Mouse (Mus musculus): ENCODE measurements at regions not wholly inside any gene's neighbourhood (a gene's known extent, or its start where the extent isn't known, plus 50 kb on each side); places are given as distances from the start of the nearest gene placed in this dataset.

GRCm38 (mm10) chr1:72108678-72109077, 103.4 kb downstream of the Mreg start:
- intact Hi-C loops (cut with DNase I) = no loop called here
- DNase-seq (ENCODE audit: low spot score in 2 of 2) = no peak

DNA sequence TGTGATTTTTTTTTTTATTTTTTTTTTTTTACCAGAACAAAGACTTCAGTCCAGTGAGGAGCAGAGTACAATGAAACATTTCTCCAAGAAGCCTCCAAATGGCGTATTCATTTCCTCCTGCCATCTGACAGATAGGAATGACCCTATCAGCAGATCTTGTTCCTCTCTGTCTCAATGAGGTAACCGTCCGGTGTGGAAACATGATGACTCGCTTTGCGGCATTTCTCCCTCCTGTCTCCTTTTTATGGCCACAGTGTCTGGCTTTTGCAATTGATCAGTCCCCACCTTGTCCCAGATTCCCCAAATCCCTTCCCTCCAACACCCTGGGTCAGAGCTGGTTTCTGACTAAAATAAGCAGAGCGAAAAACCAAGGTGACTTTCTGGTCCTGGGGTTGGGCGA, 105.0 kb downstream of the Mreg start:
- intact Hi-C loops (cut with DNase I) = no loop called here
- DNase-seq (ENCODE audit: low spot score in 2 of 2) = no peak

DNA sequence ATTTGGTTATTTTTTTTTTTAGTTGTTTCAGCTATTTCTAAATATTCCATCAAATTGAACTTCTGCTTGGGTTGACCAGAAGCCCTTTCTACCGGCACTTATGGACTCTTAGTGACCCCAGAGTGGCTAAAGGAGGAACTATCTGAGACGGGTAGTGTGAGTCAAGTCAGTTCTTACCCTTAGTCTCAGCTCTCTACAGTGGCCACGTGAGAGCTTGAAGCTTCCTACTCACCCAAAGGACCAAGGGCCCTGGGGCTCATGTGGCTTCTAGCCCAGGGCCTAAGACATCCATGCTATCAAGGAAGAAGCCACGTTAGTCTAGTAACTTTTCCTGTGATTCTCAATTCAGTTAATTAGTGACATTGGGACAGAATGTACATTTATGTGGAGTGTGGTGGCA, 105.5 kb downstream of the Mreg start:
- intact Hi-C loops (cut with DNase I) = no loop called here
- DNase-seq (ENCODE audit: low spot score in 2 of 2) = no peak

DNA sequence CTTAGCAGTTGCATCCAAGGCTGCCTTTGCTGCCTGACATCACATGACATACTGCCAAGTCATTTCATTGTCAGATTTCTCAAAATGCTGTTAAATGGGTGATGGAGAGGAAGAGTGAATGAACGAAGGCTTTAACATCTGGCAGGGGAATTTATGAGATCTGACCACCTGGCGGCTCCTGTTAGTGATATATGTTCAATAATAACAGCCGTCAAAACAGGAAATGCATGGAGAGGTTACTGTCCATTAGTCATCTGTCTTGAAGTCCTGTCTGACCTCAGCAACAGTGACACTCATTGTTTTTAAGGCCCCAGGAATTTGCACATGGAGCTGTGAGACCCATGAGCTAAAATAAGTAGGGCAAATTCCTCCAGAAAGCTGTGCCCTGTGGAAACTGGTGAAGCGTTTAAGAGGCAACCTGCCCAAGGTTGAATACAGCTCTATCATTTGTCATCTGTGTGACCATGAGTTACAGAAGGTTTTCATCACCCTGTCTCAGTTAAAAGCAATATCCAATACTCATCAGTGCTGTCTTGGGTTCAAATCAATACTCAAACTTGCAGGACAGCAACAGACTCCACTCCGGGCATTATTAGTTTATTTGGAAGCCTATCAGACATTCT, 106.6 kb downstream of the Mreg start:
- intact Hi-C loops (cut with DNase I) = no loop called here
- no peak for DNase-seq (ENCODE audit: low spot score in 2 of 2)

GRCm38 (mm10) chr1:72103962-72104361, 108.1 kb downstream of the Mreg start:
- intact Hi-C loops (cut with DNase I) = no loop called here
- DNase-seq (ENCODE audit: low spot score in 2 of 2) = no peak

GRCm38 (mm10) chr1:72103387-72103786, 108.7 kb downstream of the Mreg start:
- no peak for DNase-seq (ENCODE audit: low spot score in 2 of 2)
- intact Hi-C loops (cut with DNase I) = no loop called here

DNA sequence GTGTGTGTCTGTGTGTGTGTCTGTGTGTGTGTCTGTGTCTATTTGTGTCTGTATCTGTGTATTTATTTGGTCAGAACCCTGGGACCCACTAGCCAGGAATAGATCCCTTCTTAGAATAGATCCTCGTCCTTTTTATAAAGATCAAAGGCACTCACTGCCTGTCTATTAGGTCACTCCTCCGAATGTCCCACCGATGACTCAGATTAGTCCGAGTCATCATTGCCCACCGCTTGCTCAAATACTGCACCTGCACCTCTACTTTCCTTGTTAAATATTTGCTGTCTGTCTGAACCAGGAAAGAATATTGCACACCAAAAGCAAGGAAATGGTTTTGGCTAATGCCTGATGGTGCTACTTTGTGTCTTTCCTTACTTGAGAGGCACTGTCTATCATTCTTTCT, 112.7 kb downstream of the Mreg start:
- intact Hi-C loops (cut with DNase I) = no loop called here
- DNase-seq (ENCODE audit: low spot score in 2 of 2) = no peak

DNA sequence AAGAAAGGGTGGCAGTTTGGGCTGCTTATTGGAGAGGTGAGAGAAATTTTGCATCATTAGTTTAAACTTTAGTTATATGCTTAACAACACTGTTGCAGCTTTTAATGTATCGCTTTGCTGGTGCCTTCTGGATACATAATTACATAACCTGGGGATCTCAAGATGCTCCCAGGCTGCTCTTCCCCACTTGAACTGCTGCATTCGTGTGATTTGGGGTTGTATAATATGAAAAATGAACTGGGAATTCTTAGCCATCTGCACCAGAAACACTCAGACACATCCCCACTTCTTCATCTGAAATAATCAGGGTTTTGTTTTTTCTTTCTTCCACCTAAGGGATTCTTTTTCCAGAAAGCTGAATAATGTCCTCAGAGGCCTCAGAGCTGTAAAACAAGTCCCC, 120.8 kb downstream of the Mreg start:
- intact Hi-C loops (cut with DNase I) = no loop called here
- no peak for DNase-seq (ENCODE audit: low spot score in 2 of 2)

DNA sequence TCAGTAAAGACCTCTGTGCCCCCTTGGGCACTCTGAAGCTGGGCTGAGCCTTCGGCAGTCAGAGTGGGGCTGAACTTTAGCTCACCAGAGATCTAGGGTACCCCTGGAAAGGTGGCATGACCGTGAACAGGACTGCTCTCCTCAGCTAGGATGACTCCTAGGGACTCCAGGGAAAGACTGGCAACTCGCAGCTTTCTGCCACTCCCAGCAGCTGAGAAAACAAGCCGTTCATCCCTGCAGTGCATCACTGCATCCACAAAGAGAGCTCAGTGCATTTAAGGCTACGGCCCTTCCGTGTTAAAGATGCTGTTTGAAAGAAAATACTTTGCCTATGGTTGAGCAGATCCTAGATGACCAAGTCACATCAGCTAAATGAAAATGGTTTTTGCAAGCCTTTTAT, 126.4 kb downstream of the Mreg start:
- no peak for DNase-seq (ENCODE audit: low spot score in 2 of 2)
- intact Hi-C loops (cut with DNase I) = no loop called here

GRCm38 (mm10) chr1:72084219-72084618, 127.9 kb downstream of the Mreg start:
- no peak for DNase-seq (ENCODE audit: low spot score in 2 of 2)

GRCm38 (mm10) chr1:72082366-72082765, 129.7 kb downstream of the Mreg start:
- no peak for DNase-seq (ENCODE audit: low spot score in 2 of 2)
- intact Hi-C loops (cut with DNase I) = no loop called here

More at GRCm38 (mm10) chr1:72084219-72084618, 127.9 kb downstream of the Mreg start:
- intact Hi-C loops (cut with DNase I) = no loop called here

GRCm38 (mm10) chr1:72081811-72082210, 130.3 kb downstream of the Mreg start:
- intact Hi-C loops (cut with DNase I) = no loop called here
- DNase-seq (ENCODE audit: low spot score in 2 of 2) = no peak

DNA sequence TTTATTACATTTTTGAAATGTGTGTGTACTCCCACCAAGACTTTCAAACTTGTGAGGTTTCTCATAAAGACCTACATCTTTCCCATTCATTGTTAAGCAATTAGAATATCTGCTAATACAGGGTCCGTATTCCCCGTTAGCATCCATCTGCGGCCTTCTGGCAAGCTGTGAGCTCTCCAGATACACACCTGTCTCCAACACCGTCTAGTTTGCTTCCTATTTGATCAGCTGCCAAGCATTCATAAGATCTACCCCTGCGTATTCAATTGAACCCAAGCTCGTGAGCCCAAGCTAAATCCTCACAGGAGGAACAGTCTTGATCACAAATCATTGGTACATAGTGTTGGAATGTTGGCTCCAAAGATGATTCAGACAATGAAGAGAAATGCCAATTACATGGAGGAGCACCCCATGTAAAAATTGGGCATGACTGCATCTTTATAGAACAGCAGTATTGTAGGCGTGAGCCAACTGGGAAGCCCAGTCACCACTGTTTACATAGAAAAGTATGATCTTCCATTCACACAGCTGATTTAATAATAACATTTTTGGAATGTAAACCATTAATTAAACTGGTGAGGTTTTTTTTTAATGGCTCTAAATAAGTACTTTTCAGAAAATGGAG, 133.1 kb downstream of the Mreg start:
- no peak for DNase-seq (ENCODE audit: low spot score in 2 of 2)

DNA sequence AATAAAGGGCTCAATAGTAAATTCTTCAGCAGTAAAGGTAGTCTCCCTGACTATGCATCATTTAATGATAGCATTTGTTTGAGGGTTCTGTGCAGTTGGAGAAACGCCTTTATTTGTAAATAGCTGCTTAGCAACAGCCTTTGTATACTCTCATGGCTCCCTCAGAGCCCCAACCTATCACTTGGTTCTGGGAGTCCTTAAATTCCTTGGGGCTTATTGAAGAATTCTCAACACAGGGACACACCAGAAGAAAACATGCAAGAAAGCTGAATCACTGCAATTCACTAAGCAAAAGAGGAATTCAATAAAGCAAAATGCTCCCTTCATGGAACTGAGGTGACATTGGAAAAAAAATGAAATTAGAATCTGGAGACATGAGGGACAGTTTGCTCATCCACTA, 135.8 kb downstream of the Mreg start:
- DNase-seq (ENCODE audit: low spot score in 2 of 2) = no peak
- intact Hi-C loops (cut with DNase I) = no loop called here

More for the DNA sequence above, 133.1 kb downstream of the Mreg start:
- intact Hi-C loops (cut with DNase I) = no loop called here

GRCm38 (mm10) chr1:72075464-72075863, 136.6 kb downstream of the Mreg start:
- intact Hi-C loops (cut with DNase I) = no loop called here
- no peak for DNase-seq (ENCODE audit: low spot score in 2 of 2)

- no peak for DNase-seq (ENCODE audit: low spot score in 2 of 2)
- intact Hi-C loops (cut with DNase I) = no loop called here
Measured at GRCm38 (mm10) chr1:72073245-72073644, 138.9 kb downstream of the Mreg start.

DNA sequence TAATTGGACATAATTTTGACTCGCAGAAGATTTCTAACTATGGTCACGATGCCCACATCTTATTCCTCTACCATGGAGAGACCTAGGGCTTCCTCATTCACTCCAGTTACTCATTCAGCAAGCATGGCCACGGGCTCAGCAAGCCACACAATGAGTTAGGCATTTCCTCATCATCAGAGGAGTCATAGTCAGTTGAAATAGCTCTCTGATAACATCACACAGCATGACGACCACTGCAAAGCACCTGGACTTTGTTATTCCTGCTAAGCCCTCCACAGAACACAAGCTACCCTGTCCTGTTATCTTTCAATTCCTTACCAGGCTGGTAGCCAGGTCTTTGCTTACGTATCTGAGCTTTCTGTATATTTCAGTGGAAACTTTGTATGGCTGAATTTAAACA, 141.6 kb downstream of the Mreg start:
- no peak for DNase-seq (ENCODE audit: low spot score in 2 of 2)
- intact Hi-C loops (cut with DNase I) = no loop called here

- intact Hi-C loops (cut with DNase I) = no loop called here
- DNase-seq (ENCODE audit: low spot score in 2 of 2) = no peak
Measured at GRCm38 (mm10) chr1:72069056-72069455, 143.1 kb downstream of the Mreg start.

GRCm38 (mm10) chr1:72065090-72065489, 147.0 kb downstream of the Mreg start:
- DNase-seq (ENCODE audit: low spot score in 2 of 2) = no peak
- intact Hi-C loops (cut with DNase I) = no loop called here

DNA sequence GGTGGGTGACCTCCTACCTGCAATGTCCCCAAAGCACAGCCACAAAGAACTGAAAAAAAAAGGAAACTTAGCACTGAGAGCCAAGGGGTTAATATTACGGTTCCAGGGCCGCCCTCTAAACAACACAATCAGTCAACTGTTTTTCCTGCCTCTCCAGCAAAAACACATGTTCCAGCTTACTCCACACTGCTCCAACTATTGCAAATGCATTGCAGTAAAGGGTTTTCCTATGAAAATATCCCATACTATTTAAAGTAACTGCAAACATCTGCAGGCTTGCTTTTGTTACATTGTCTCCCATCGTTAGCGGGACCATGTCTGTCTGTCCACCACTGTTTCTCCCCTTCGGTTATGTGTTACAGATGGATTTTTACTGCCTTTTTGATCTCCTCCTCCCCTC, 151.7 kb downstream of the Mreg start:
- intact Hi-C loops (cut with DNase I) = no loop called here
- DNase-seq (ENCODE audit: low spot score in 2 of 2) = no peak

DNA sequence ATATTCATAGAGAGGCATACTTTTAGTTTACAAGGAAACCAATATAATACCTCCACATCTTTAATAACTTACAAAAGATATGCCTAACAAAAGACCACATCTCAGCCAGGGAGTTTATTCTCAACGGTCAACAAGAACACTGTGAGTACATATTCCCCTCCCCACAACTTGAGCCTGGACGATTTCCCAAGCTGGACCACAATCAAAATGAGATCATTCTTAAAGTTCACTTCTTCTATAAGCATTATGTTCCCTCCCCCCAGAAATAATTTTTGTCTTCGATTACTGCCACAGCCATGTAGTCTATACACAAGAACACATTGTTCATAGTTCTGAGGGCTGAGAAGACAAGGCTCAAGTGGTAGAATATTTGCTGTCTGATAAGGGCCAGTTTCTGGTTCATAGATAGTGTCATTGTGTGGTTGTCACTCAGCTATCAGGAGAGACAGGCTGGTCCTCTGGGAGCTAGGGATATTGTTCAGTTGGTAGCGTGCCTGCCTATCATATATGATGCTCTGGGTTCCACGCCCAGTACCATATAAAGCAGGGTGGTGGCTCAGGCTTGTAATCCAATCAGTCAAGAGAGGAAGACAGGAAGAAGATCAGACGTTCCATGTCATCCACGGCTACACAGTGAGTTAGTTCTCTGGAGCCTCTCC, 153.9 kb downstream of the Mreg start:
- intact Hi-C loops (cut with DNase I) = no loop called here
- no peak for DNase-seq (ENCODE audit: low spot score in 2 of 2)
